Mouse (Mus musculus) midbrain, embryonic 16.5 days (tissue): Measurements from ENCODE around the gene Itpa. TPM values are rescaled to one million over a fixed set of nuclear protein-coding genes. Genes with fewer than 3 reads are reported as not detected.

ENCODE experiments used
- ATAC-seq: fragments of 200-750 bp; cut with Nextera tagmentation; 2 replicates; pipeline ENCODE4 v1.8.0; 2017; ENCODE audit warnings: moderate TSS enrichment
- H3K27ac ChIP-seq: fragments of 300-500 bp; sonication (generic); 2 replicates; pipeline ENCODE4 v1.5.1; 2014; ENCODE audit warnings: mild to moderate bottlenecking, low read length, mixed read lengths
- H3K27me3 ChIP-seq: fragments of 300-500 bp; sonication (generic); 2 replicates; pipeline ENCODE4 v1.6.1; 2014; ENCODE audit warnings: low read depth, low read length, mixed read lengths; ENCODE audit not compliant: control insufficient read depth, insufficient read depth
- H3K36me3 ChIP-seq: fragments of 300-500 bp; sonication (generic); 2 replicates; pipeline ENCODE4 v1.6.1; 2014; ENCODE audit warnings: mild to moderate bottlenecking, low read length, moderate library complexity, mixed read lengths; ENCODE audit not compliant: control insufficient read depth, insufficient read depth
- H3K4me1 ChIP-seq: fragments of 300-500 bp; sonication (generic); 2 replicates; pipeline ENCODE4 v1.6.1; 2014; ENCODE audit warnings: mild to moderate bottlenecking, low read length, mixed read lengths; ENCODE audit not compliant: control insufficient read depth, insufficient read depth
- H3K4me2 ChIP-seq: fragments of 300-500 bp; sonication (generic); 2 replicates; pipeline ENCODE4 v1.6.1; 2014; ENCODE audit warnings: mild to moderate bottlenecking, low read length, mixed read lengths
- H3K4me3 ChIP-seq: fragments of 300-500 bp; sonication (generic); 2 replicates; pipeline ENCODE4 v1.5.1; 2014; ENCODE audit warnings: low read depth, mild to moderate bottlenecking, low read length, moderate library complexity, mixed read lengths
- H3K9ac ChIP-seq: fragments of 300-500 bp; sonication (generic); 2 replicates; pipeline ENCODE4 v1.6.1; 2014; ENCODE audit warnings: low read depth, low read length, mixed read lengths
- H3K9me3 ChIP-seq: fragments of 300-500 bp; sonication (generic); replicated peaks from 2 replicates; pipeline ENCODE4 v1.6.1; 2014; ENCODE audit warnings: mild to moderate bottlenecking, low read length, mixed read lengths; ENCODE audit not compliant: control insufficient read depth, poor library complexity, severe bottlenecking
- WGBS: fragments of 180-500 bp; shearing (Covaris S2); extraction: QIAGEN DNeasy Blood & Tissue Kit; methylation state at CpG from one replicate; pipeline ENCODE4 v1.1.7; 2014; 5-methylcytosine and 5-hydroxymethylcytosine counted together
- polyA plus RNA-seq: library from polyadenylated mRNA; unstranded; fragments of >200 nt; fragmentation: Nextera tagmentation; extraction: Ambion mirVana; gene quantifications from 2 replicates; pipeline ENCODE4 v1.2.1, GENCODE M21; 2015

Itpa gene
- polyA plus RNA-seq, 1 experiment from 2014 or later: 136 TPM

DNA sequence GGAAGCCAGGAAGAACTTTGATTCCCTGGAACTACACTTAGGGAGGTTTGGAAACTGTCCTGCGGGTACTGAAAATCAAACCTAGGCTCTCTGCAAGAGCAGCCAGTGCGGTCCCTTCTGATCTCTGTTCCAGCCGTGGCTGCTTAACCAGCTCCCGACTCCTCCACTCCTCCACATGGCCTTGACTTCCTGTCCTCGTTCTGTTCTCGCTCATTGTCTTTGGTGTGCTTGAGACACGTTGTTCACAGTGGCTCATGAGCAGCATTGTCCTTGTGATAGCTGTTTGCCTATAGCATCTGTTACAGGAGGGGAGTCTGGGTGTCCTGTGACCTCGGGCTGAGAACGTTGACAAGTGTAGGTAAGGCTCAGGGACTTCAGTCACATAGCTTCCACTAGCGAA is 9.8 kb downstream of the Itpa start:
- ATAC-seq: no peak
- Histone ChIP-seq H3K4me3 (no peak overlapping the region), H3K9me3 (no peaks in the 10 kb centered on the region), H3K9ac (no peak overlapping the region), H3K27ac (no peak overlapping the region), H3K36me3 (peaks cover 57% of the 10 kb centered on the region), H3K4me2 (no peak overlapping the region), H3K27me3 (no peaks in the 10 kb centered on the region), H3K4me1 (no peaks in the 10 kb centered on the region)
- WGBS: 90% methylated on average over 10 of the region's 10 CpGs

- H3K9ac ChIP-seq: no peak overlapping the region
- no peak for ATAC-seq
- WGBS: 98% methylated on average over 12 of the region's 12 CpGs
- H3K4me2 ChIP-seq: no peak overlapping the region
- no peaks in the 10 kb centered on the region for H3K27me3 ChIP-seq
- H3K27ac ChIP-seq: no peak overlapping the region
- no peaks in the 10 kb centered on the region for H3K9me3 ChIP-seq
- no peak overlapping the region for H3K4me3 ChIP-seq
- H3K36me3 ChIP-seq: peaks cover 50% of the 10 kb centered on the region
- H3K4me1 ChIP-seq: no peaks in the 10 kb centered on the region
Observed at GRCm38 (mm10) chr2:130679154-130679553, 11.7 kb downstream of the Itpa start.

GRCm38 (mm10) chr2:130679899-130680298 is 12.5 kb downstream of the Itpa start:
- H3K27me3 ChIP-seq: no peaks in the 10 kb centered on the region
- no peaks in the 10 kb centered on the region for H3K4me1 ChIP-seq
- no peaks in the 10 kb centered on the region for H3K9me3 ChIP-seq
- no peak for ATAC-seq
- H3K36me3 ChIP-seq: peaks cover 47% of the 10 kb centered on the region
- H3K4me2 ChIP-seq: no peak overlapping the region
- 87% methylated on average over 6 of the region's 6 CpGs for WGBS
- no peak overlapping the region for H3K27ac ChIP-seq
- no peak overlapping the region for H3K4me3 ChIP-seq
- no peak overlapping the region for H3K9ac ChIP-seq

DNA sequence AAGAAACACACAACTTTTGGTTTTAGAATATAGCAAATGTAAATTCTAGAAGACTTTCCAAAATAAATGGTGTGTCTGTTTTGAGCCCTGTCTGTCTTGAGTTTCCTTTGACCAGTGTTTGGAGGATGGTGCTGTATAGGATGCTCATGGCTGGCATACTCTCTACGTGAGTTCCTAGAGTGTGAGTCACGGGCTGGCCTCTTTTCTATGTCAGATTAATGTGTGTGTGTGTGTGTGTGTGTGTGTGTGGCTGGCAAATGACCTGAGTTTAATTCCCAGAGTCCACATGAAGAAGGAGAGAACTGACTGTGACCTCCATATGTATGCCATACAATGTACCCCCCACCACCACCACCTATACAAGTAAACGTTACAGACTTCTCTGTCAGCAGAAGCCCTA is 14.1 kb downstream of the Itpa start:
- WGBS: 89% methylated on average over 3 of the region's 3 CpGs
- ATAC-seq: no peak
- no peaks in the 10 kb centered on the region for H3K9me3 ChIP-seq
- no peaks in the 10 kb centered on the region for H3K4me1 ChIP-seq
- peaks cover 31% of the 10 kb centered on the region for H3K36me3 ChIP-seq
- H3K9ac ChIP-seq: no peak overlapping the region
- H3K27ac ChIP-seq: no peak overlapping the region
- H3K4me3 ChIP-seq: no peak overlapping the region
- no peak overlapping the region for H3K4me2 ChIP-seq
- H3K27me3 ChIP-seq: no peaks in the 10 kb centered on the region

DNA sequence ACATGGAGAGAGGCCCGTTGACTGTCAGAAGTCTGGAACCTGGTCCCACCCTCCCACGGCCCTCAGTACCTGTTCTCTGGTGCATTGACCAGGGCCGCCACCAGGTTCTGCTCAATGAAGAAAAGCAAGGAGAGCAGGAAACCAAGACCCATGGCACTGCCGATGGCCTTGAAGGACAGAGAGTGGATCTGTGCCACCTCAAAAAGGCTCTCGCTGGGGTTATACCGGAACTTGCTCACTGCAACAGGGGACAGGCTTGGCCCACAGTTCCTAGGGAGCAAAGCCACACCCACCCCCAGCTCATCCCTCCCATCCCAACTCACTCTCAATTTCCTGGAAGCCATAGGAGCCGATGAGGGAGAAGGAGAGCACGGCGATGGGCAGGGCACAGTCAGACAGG is 18.0 kb downstream of the Itpa start:
- WGBS: 85% methylated on average over 9 of the region's 9 CpGs
- H3K36me3 ChIP-seq: peaks cover 10% of the 10 kb centered on the region; the same call in 1 of the 2 replicates
- H3K27me3 ChIP-seq: no peaks in the 10 kb centered on the region
- H3K4me1 ChIP-seq: no peaks in the 10 kb centered on the region
- H3K4me2 ChIP-seq: no peak overlapping the region
- no peak overlapping the region for H3K4me3 ChIP-seq
- H3K27ac ChIP-seq: no peak overlapping the region
- H3K9ac ChIP-seq: no peak overlapping the region
- no peak for ATAC-seq
- no peaks in the 10 kb centered on the region for H3K9me3 ChIP-seq

DNA sequence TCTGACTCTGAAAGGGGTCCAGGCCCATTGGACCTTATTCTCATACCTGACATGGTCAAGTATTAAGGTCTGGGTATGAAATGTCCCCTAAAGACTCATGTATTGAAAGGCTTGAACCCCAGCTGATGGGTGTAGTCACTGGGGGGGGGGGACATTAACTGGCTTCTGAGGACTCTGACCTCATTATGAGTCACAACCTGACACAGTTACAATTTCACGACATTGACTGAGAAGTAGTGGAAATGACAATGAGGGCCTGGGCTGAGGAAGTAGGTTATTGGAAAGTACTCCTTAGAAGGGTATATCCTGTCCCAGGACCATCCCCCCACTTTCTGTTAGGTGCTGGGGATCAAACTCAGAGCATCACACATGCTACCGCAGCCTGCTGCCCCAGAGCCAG is 21.6 kb downstream of the Itpa start:
- Histone ChIP-seq H3K27me3 (no peaks in the 10 kb centered on the region), H3K9ac (no peak overlapping the region), H3K4me2 (no peak overlapping the region), H3K9me3 (no peaks in the 10 kb centered on the region), H3K27ac (no peak overlapping the region), H3K4me3 (no peak overlapping the region), H3K4me1 (no peaks in the 10 kb centered on the region), H3K36me3 (0 out of 2 replicates have a peak, but pooled peaks cover 2% of the 10 kb centered on the region)
- ATAC-seq: no peak
- 95% methylated on average over 2 of the region's 2 CpGs for WGBS

DNA sequence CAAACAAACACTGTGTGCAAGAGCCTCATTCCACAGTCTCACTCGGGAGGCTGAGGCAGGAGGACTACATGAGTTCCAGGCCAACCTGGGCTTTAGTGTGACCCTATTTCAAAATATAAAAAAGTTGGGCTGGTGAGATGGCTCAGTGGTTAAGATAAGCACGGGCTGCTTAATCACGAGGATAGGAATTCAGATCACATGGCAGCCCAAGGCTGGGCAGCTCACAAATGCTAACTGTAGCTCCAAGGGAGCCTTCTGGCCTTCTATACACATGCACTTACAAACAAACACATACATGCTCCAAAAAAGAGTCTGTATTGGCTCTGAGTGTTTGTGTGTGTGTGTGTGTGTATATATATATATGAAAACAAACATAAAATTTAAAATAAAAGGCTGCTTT is 26.2 kb downstream of the Itpa start:
- WGBS: 49% methylated on average over 3 of the region's 3 CpGs
- no peaks in the 10 kb centered on the region for H3K9me3 ChIP-seq
- H3K4me3 ChIP-seq: no peak overlapping the region
- ATAC-seq: no peak
- H3K4me2 ChIP-seq: no peak overlapping the region
- peaks cover 14% of the 10 kb centered on the region for H3K4me1 ChIP-seq
- peaks cover 23% of the 10 kb centered on the region for H3K27me3 ChIP-seq
- H3K36me3 ChIP-seq: no peaks in the 10 kb centered on the region
- no peak overlapping the region for H3K27ac ChIP-seq
- no peak overlapping the region for H3K9ac ChIP-seq

GRCm38 (mm10) chr2:130696700-130697152 is 29.3 kb downstream of the Itpa start:
- 0 out of 2 replicates have a peak, but pooled peaks have one; percentile 14 for ATAC-seq
- Histone ChIP-seq H3K4me2 (peak overlapping the region; percentile 100), H3K36me3 (no peaks in the 10 kb centered on the region), H3K27ac (no peak overlapping the region), H3K4me3 (peak overlapping the region; percentile 55), H3K9me3 (no peaks in the 10 kb centered on the region), H3K27me3 (peaks cover 27% of the 10 kb centered on the region), H3K9ac (peak overlapping the region; percentile 60), H3K4me1 (peaks cover 14% of the 10 kb centered on the region)
- WGBS: 2% methylated on average over 31 of the region's 31 CpGs

- peak; percentile 54 for ATAC-seq
- peaks cover 14% of the 10 kb centered on the region for H3K4me1 ChIP-seq
- H3K4me3 ChIP-seq: peak within 1 kb of the TSS; percentile 55
- H3K9ac ChIP-seq: peak within 1 kb of the TSS; percentile 60
- H3K36me3 ChIP-seq: no peaks in the 10 kb centered on the region
- H3K4me2 ChIP-seq: peak within 1 kb of the TSS; percentile 100
- WGBS: under 1% methylated on average over 65 of the region's 65 CpGs
- peaks cover 27% of the 10 kb centered on the region for H3K27me3 ChIP-seq
- no peak within 1 kb of the TSS for H3K27ac ChIP-seq
- no peaks in the 10 kb centered on the region for H3K9me3 ChIP-seq
Observed at GRCm38 (mm10) chr2:130697153-130697810, 29.9 kb downstream of the Itpa start, which contains the start of gene Slc4a11. Slc4a11 (minus strand) TSS chr2:130697519.
